In genomic region chr11:59209580-59209979, GRCm38 (mm10) we compare ENCODE assay signal across 8 mouse cellular contexts. TPM values are rescaled to one million over a fixed set of nuclear protein-coding genes. Genes with fewer than 3 reads are reported as not detected.
DNase-seq lines count a peak whose midpoint lies in the region; ATAC-seq and TF ChIP-seq lines count a peak whose summit lies in the region.

No protein-coding gene starts in this region.

- DNase-seq in kidney, adult 2 months: no peak
- DNase-seq in hindbrain, postnatal 0 days (ENCODE audit: low spot score): peak; percentile 8
- DNase-seq in urinary bladder, postnatal 36 days (ENCODE audit: low spot score in 2 of 2): no peak
- DNase-seq in left cerebral cortex, postnatal 14 days (ENCODE audit: low spot score in 2 of 2): no peak
- no peak for DNase-seq in thymus, postnatal 14 days

- no peaks in the 10 kb centered on the region for H3K27me3 ChIP-seq in kidney, embryonic 16.5 days (ENCODE audit: insufficient read depth, low read length)
- no peaks in the 10 kb centered on the region for H3K27me3 ChIP-seq in kidney, adult 2 months (replicated peaks; ENCODE audit: control insufficient read depth, insufficient read depth, low read length)
- H3K27me3 ChIP-seq in embryonic facial prominence, embryonic 12.5 days: no peaks in the 10 kb centered on the region
- H3K27me3 ChIP-seq in hindbrain, postnatal 0 days (ENCODE audit: insufficient read depth, low read length): no peaks in the 10 kb centered on the region
- no peaks in the 10 kb centered on the region for H3K27me3 ChIP-seq in midbrain, embryonic 16.5 days (ENCODE audit: control insufficient read depth, insufficient read depth, low read depth, low read length)

- no peak for TF ChIP-seq POLR2A in kidney, adult 2 months (IDR thresholded peaks at IDR 0.05; ENCODE audit: low read depth, low read length)

- WGBS in kidney, embryonic 16.5 days: 64% methylated on average over 5 of the region's 5 CpGs
- 50% methylated on average over 5 of the region's 5 CpGs for WGBS in kidney, adult 2 months
- WGBS in embryonic facial prominence, embryonic 12.5 days: 78% methylated on average over 5 of the region's 5 CpGs
- WGBS in hindbrain, postnatal 0 days: 44% methylated on average over 5 of the region's 5 CpGs
- 57% methylated on average over 5 of the region's 5 CpGs for WGBS in midbrain, embryonic 16.5 days

- H3K36me3 ChIP-seq in kidney, embryonic 16.5 days (ENCODE audit: insufficient read depth, low read length): peaks cover 46% of the 10 kb centered on the region
- H3K36me3 ChIP-seq in kidney, adult 2 months (ENCODE audit: control insufficient read depth, insufficient read depth, low read length): 0 out of 2 replicates have a peak, but pooled peaks cover 2% of the 10 kb centered on the region
- peaks cover 62% of the 10 kb centered on the region for H3K36me3 ChIP-seq in embryonic facial prominence, embryonic 12.5 days
- H3K36me3 ChIP-seq in hindbrain, postnatal 0 days (ENCODE audit: insufficient read depth, low read length): peaks cover 34% of the 10 kb centered on the region
- H3K36me3 ChIP-seq in midbrain, embryonic 16.5 days (ENCODE audit: control insufficient read depth, insufficient read depth, low read length): peaks cover 16% of the 10 kb centered on the region

- H3K4me1 ChIP-seq in kidney, embryonic 16.5 days (ENCODE audit: insufficient read depth, low read length): peaks cover 21% of the 10 kb centered on the region; the same call in 1 of the 2 replicates
- H3K4me1 ChIP-seq in kidney, adult 2 months (ENCODE audit: control insufficient read depth, insufficient read depth, low read length): peaks cover 8% of the 10 kb centered on the region; the same call in 1 of the 2 replicates
- peaks cover 15% of the 10 kb centered on the region for H3K4me1 ChIP-seq in embryonic facial prominence, embryonic 12.5 days
- 0 out of 2 replicates have a peak, but pooled peaks cover 3% of the 10 kb centered on the region for H3K4me1 ChIP-seq in hindbrain, postnatal 0 days (ENCODE audit: insufficient read depth, low read length)
- H3K4me1 ChIP-seq in midbrain, embryonic 16.5 days (ENCODE audit: control insufficient read depth, insufficient read depth, low read length): peaks cover 14% of the 10 kb centered on the region

- peak overlapping the region; percentile 66; the same call in 1 of the 2 replicates for H3K4me3 ChIP-seq in kidney, embryonic 16.5 days (ENCODE audit: low read length)
- H3K4me3 ChIP-seq in kidney, adult 2 months (ENCODE audit: insufficient read depth, low read depth, low read length): no peak overlapping the region
- H3K4me3 ChIP-seq in embryonic facial prominence, embryonic 12.5 days: peak overlapping the region; percentile 83
- H3K4me3 ChIP-seq in hindbrain, postnatal 0 days (ENCODE audit: low read length): no peak overlapping the region
- H3K4me3 ChIP-seq in midbrain, embryonic 16.5 days (ENCODE audit: low read depth, low read length): no peak overlapping the region

- H3K27ac ChIP-seq in kidney, embryonic 16.5 days (ENCODE audit: low read length): no peak overlapping the region
- H3K27ac ChIP-seq in kidney, adult 2 months (ENCODE audit: insufficient read depth, low read depth, low read length): no peak overlapping the region
- H3K27ac ChIP-seq in embryonic facial prominence, embryonic 12.5 days: peak overlapping the region; percentile 89; the same call in 1 of the 2 replicates
- H3K27ac ChIP-seq in hindbrain, postnatal 0 days: peak overlapping the region; percentile 95; the same call in 1 of the 2 replicates
- H3K27ac ChIP-seq in midbrain, embryonic 16.5 days (ENCODE audit: low read length): no peak overlapping the region

- intact Hi-C loops in left cerebral cortex, postnatal 14 days (cut with DNase I): no loop called here

- no peak overlapping the region for H3K9ac ChIP-seq in kidney, embryonic 16.5 days (replicated peaks; ENCODE audit: low read length)
- H3K9ac ChIP-seq in embryonic facial prominence, embryonic 12.5 days: no peak overlapping the region
- H3K9ac ChIP-seq in hindbrain, postnatal 0 days (replicated peaks; ENCODE audit: low read length): no peak overlapping the region
- H3K9ac ChIP-seq in midbrain, embryonic 16.5 days (ENCODE audit: low read depth, low read length): no peak overlapping the region

- peak overlapping the region; percentile 87 for H3K4me2 ChIP-seq in kidney, embryonic 16.5 days (replicated peaks; ENCODE audit: low read depth, low read length)
- H3K4me2 ChIP-seq in embryonic facial prominence, embryonic 12.5 days (replicated peaks): peak overlapping the region; percentile 93; the same call in 1 of the 2 replicates
- peak overlapping the region; percentile 89 for H3K4me2 ChIP-seq in hindbrain, postnatal 0 days (ENCODE audit: low read depth, low read length)
- peak overlapping the region; percentile 88 for H3K4me2 ChIP-seq in midbrain, embryonic 16.5 days (ENCODE audit: low read length)

- no peak for TF ChIP-seq CTCF in kidney, adult 2 months (conservative IDR thresholded peaks at IDR 0.05; ENCODE audit: insufficient read depth, insufficient read length, low read depth, low read length)
- no peak for TF ChIP-seq CTCF in hindbrain, postnatal 0 days (IDR thresholded peaks at IDR 0.05; ENCODE audit: low read depth)

- no peak for ATAC-seq in kidney, embryonic 16.5 days (ENCODE audit: low FRiP score, low TSS enrichment)
- ATAC-seq in embryonic facial prominence, embryonic 12.5 days (ENCODE audit: insufficient number of reproducible peaks, insufficient read depth, low FRiP score, low TSS enrichment): no peak
- ATAC-seq in hindbrain, postnatal 0 days: no peak
- no peak for ATAC-seq in midbrain, embryonic 16.5 days

- H3K9me3 ChIP-seq in kidney, embryonic 16.5 days (ENCODE audit: low read length): no peaks in the 10 kb centered on the region
- H3K9me3 ChIP-seq in embryonic facial prominence, embryonic 12.5 days: no peaks in the 10 kb centered on the region
- H3K9me3 ChIP-seq in hindbrain, postnatal 0 days (ENCODE audit: low read length): no peaks in the 10 kb centered on the region
- H3K9me3 ChIP-seq in midbrain, embryonic 16.5 days (replicated peaks; ENCODE audit: control insufficient read depth, low read length, poor library complexity, severe bottlenecking): no peaks in the 10 kb centered on the region

RNA-seq across cellular contexts. Expression of gene 2310033P09Rik, which starts 1.5 kb away (rescaled TPM):
- 33.6 and 34.7 TPM in 2 replicates for polyA plus RNA-seq in kidney, embryonic 16.5 days (2015; fragmentation: Nextera tagmentation; extraction: Ambion mirVana)
- polyA plus RNA-seq in kidney, adult 2 months (2012; rRNA removed): 19.8 and 22.1 TPM in 2 replicates
- polyA plus RNA-seq in embryonic facial prominence, embryonic 12.5 days (2016; fragmentation: Nextera tagmentation; extraction: Ambion mirVana): 36.2 and 40.5 TPM in 2 replicates
- total RNA-seq in hindbrain, postnatal 0 days (2014; rRNA removed): 4.3 and 4.7 TPM in 2 replicates
- 24.8 and 29.2 TPM in 2 replicates for polyA plus RNA-seq in hindbrain, postnatal 0 days (2015; fragmentation: Nextera tagmentation; extraction: Ambion mirVana)
- polyA plus RNA-seq in midbrain, embryonic 16.5 days (2015; fragmentation: Nextera tagmentation; extraction: Ambion mirVana): 25.0 and 25.2 TPM in 2 replicates
- 10 to 100 TPM; 18.3 to 19.2 TPM for total RNA-seq in left cerebral cortex, postnatal 14 days (2021)

RNA-seq across cellular contexts. Expression of gene Mrpl55, which starts 7.3 kb away (rescaled TPM):
- 103 and 104 TPM in 2 replicates for polyA plus RNA-seq in kidney, embryonic 16.5 days (2015; fragmentation: Nextera tagmentation; extraction: Ambion mirVana)
- 56.3 and 58.2 TPM in 2 replicates for polyA plus RNA-seq in kidney, adult 2 months (2012; rRNA removed)
- 90.9 and 98.5 TPM in 2 replicates for polyA plus RNA-seq in embryonic facial prominence, embryonic 12.5 days (2016; fragmentation: Nextera tagmentation; extraction: Ambion mirVana)
- total RNA-seq in hindbrain, postnatal 0 days (2014; rRNA removed): 88.3 and 90.6 TPM in 2 replicates
- 119 and 123 TPM in 2 replicates for polyA plus RNA-seq in hindbrain, postnatal 0 days (2015; fragmentation: Nextera tagmentation; extraction: Ambion mirVana)
- polyA plus RNA-seq in midbrain, embryonic 16.5 days (2015; fragmentation: Nextera tagmentation; extraction: Ambion mirVana): 80.3 and 91.1 TPM in 2 replicates
- 10 to 100 TPM; 38.5 to 39.9 TPM for total RNA-seq in left cerebral cortex, postnatal 14 days (2021)

RNA-seq across cellular contexts. Expression of gene Guk1, which starts 17.6 kb away (rescaled TPM):
- 134 and 141 TPM in 2 replicates for polyA plus RNA-seq in kidney, embryonic 16.5 days (2015; fragmentation: Nextera tagmentation; extraction: Ambion mirVana)
- 137 and 144 TPM in 2 replicates for polyA plus RNA-seq in kidney, adult 2 months (2012; rRNA removed)
- polyA plus RNA-seq in embryonic facial prominence, embryonic 12.5 days (2016; fragmentation: Nextera tagmentation; extraction: Ambion mirVana): 124 and 125 TPM in 2 replicates
- total RNA-seq in hindbrain, postnatal 0 days (2014; rRNA removed): 124 TPM in 2 replicates
- polyA plus RNA-seq in hindbrain, postnatal 0 days (2015; fragmentation: Nextera tagmentation; extraction: Ambion mirVana): 258 and 271 TPM in 2 replicates
- 242 and 261 TPM in 2 replicates for polyA plus RNA-seq in midbrain, embryonic 16.5 days (2015; fragmentation: Nextera tagmentation; extraction: Ambion mirVana)
- total RNA-seq in left cerebral cortex, postnatal 14 days (2021): 100 to 1,000 TPM; 113 to 118 TPM

RNA-seq across cellular contexts. Expression of gene Arf1, which starts 18.5 kb away (rescaled TPM):
- polyA plus RNA-seq in kidney, embryonic 16.5 days (2015; fragmentation: Nextera tagmentation; extraction: Ambion mirVana): 760 and 797 TPM in 2 replicates
- 490 and 503 TPM in 2 replicates for polyA plus RNA-seq in kidney, adult 2 months (2012; rRNA removed)
- polyA plus RNA-seq in embryonic facial prominence, embryonic 12.5 days (2016; fragmentation: Nextera tagmentation; extraction: Ambion mirVana): 637 TPM in 2 replicates
- total RNA-seq in hindbrain, postnatal 0 days (2014; rRNA removed): 352 and 363 TPM in 2 replicates
- polyA plus RNA-seq in hindbrain, postnatal 0 days (2015; fragmentation: Nextera tagmentation; extraction: Ambion mirVana): 609 and 632 TPM in 2 replicates
- 644 and 651 TPM in 2 replicates for polyA plus RNA-seq in midbrain, embryonic 16.5 days (2015; fragmentation: Nextera tagmentation; extraction: Ambion mirVana)
- 100 to 1,000 TPM; 417 to 455 TPM for total RNA-seq in left cerebral cortex, postnatal 14 days (2021)

RNA-seq across cellular contexts. Expression of gene Gjc2, which starts 26.6 kb away (rescaled TPM):
- polyA plus RNA-seq in kidney, embryonic 16.5 days (2015; fragmentation: Nextera tagmentation; extraction: Ambion mirVana): 0.36 and 0.67 TPM in 2 replicates
- 1.4 and 1.8 TPM in 2 replicates for polyA plus RNA-seq in kidney, adult 2 months (2012; rRNA removed)
- 0.50 and 1.00 TPM in 2 replicates for polyA plus RNA-seq in embryonic facial prominence, embryonic 12.5 days (2016; fragmentation: Nextera tagmentation; extraction: Ambion mirVana)
- 2.3 and 3.2 TPM in 2 replicates for total RNA-seq in hindbrain, postnatal 0 days (2014; rRNA removed)
- 0.38 and 0.76 TPM in 2 replicates for polyA plus RNA-seq in hindbrain, postnatal 0 days (2015; fragmentation: Nextera tagmentation; extraction: Ambion mirVana)
- polyA plus RNA-seq in midbrain, embryonic 16.5 days (2015; fragmentation: Nextera tagmentation; extraction: Ambion mirVana): 0.21 and 0.30 TPM in 2 replicates
- total RNA-seq in left cerebral cortex, postnatal 14 days (2021): 10 to 100 TPM in 1 of 2 experiments, 1 to 10 TPM in 1; 7.9 to 14.2 TPM

Comparison
In these comparisons a context has a peak if more than half of its experiments do, and no peak if none do; other contexts are left out.
1. H3K4me3 ChIP-seq: peak in kidney, embryonic 16.5 days (single experiment) and embryonic facial prominence, embryonic 12.5 days (single experiment); none in kidney, adult 2 months (single experiment), hindbrain, postnatal 0 days (single experiment) and midbrain, embryonic 16.5 days (single experiment).
2. H3K27ac ChIP-seq: peak in embryonic facial prominence, embryonic 12.5 days (single experiment) and hindbrain, postnatal 0 days (single experiment); none in kidney, embryonic 16.5 days (single experiment), kidney, adult 2 months (single experiment) and midbrain, embryonic 16.5 days (single experiment).
3. Peak in every context shown above with its lines, with median percentiles within 50 percentile points of each other: H3K4me2 ChIP-seq.